Mouse (Mus musculus) lung, adult 2 months (tissue): ENCODE data around the gene Tpx2.

Experiments used
- CTCF ChIP-seq: fragments of 200-500 bp; IDR thresholded peaks from 2 replicates; pipeline ENCODE4 v1.5.1; 2011; ENCODE audit warnings: mild to moderate bottlenecking, low read length, control low read depth; ENCODE audit not compliant: insufficient read depth
- POLR2A ChIP-seq: fragments of 200-500 bp; IDR thresholded peaks from 2 replicates; pipeline ENCODE4 v1.6.1; 2011; ENCODE audit warnings: low read depth, mild to moderate bottlenecking, control low read depth, low read length, borderline replicate concordance; ENCODE audit errors: extremely low read depth

DNA sequence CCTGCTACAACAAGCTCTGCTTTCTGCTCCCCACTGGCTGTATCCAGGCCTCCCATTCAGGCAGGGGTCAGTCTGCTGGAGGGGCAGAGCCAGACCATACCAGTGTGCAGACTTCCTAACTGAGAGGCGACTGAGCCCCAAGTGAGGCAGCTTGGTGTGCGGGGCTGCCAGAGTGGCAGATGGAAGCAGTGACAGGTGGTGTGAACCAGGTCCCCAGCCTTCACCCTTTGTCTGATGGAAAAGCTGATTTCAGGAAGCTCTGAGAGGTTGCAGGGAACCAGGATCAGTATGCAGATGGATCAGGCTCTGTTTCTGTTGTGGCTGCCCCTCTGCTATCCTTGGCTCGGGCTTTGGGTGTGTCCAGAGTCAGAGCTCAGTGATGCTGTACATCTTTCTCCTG is 75.9 kb downstream of the Tpx2 start:
- TF ChIP-seq POLR2A: no peak
- no peak for TF ChIP-seq CTCF
